Mouse (Mus musculus): Measurements from ENCODE around the gene Zfr. TPM values are rescaled to one million over a fixed set of nuclear protein-coding genes. Genes with fewer than 3 reads are reported as not detected.
"Not testable (repeated sequence)": the region's sequence is repeated elsewhere in the genome, so short reads cannot be mapped to it uniquely, and the experiment has no call there.

The Zfr gene
- total RNA-seq, 2 experiments from 2014 or later, result 227 to 235 TPM

GRCm38 (mm10) chr15:12181181-12181805 lies 63.7 kb downstream of the Zfr start:
- intact Hi-C loops (cut with DNase I); DNase-seq: not testable (repeated sequence)

- no peak for DNase-seq
- intact Hi-C loops (cut with DNase I), result loop anchor here (5.0 kb wide), 1 partner anchor 73 kb away; no protein-coding TSS in a partner anchor
Measured at GRCm38 (mm10) chr15:12193880-12194816, 76.5 kb downstream of the Zfr start.

- intact Hi-C loops (cut with DNase I), result loop anchor here (5.0 kb wide), 1 partner anchor 72 kb away; no protein-coding TSS in a partner anchor
- no peak for DNase-seq
Measured at GRCm38 (mm10) chr15:12194817-12195735, 77.4 kb downstream of the Zfr start.

- no peak for DNase-seq
- intact Hi-C loops (cut with DNase I), result no loop called here
Measured at GRCm38 (mm10) chr15:12195966-12196365, 78.3 kb downstream of the Zfr start.

- intact Hi-C loops (cut with DNase I), result no loop called here
- DNase-seq, result peak; percentile 62
Measured at GRCm38 (mm10) chr15:12196410-12197191, 79.0 kb downstream of the Zfr start.

GRCm38 (mm10) chr15:12197361-12197760 lies 79.7 kb downstream of the Zfr start:
- intact Hi-C loops (cut with DNase I), result no loop called here
- no peak for DNase-seq

- intact Hi-C loops (cut with DNase I), result no loop called here
- DNase-seq, result no peak
Measured at GRCm38 (mm10) chr15:12200021-12200420, 82.4 kb downstream of the Zfr start.

GRCm38 (mm10) chr15:12201856-12202255 lies 84.2 kb downstream of the Zfr start:
- intact Hi-C loops (cut with DNase I), result no loop called here
- DNase-seq, result no peak

GRCm38 (mm10) chr15:12202456-12202855 lies 84.8 kb downstream of the Zfr start:
- intact Hi-C loops (cut with DNase I), result no loop called here
- DNase-seq, result no peak

- DNase-seq; intact Hi-C loops (cut with DNase I): not testable (repeated sequence)
Measured at GRCm38 (mm10) chr15:12203008-12203407, 85.4 kb downstream of the Zfr start.

- DNase-seq, result no peak
- intact Hi-C loops (cut with DNase I), result no loop called here
Measured at GRCm38 (mm10) chr15:12203512-12204318, 86.1 kb downstream of the Zfr start.

- DNase-seq, result peak; percentile 100
- intact Hi-C loops (cut with DNase I), result no loop called here
Measured at GRCm38 (mm10) chr15:12204319-12205159, 86.9 kb downstream of the Zfr start, which contains the start of gene Mtmr12. TSS of gene Mtmr12 (plus strand) at chr15:12205028.

- DNase-seq, result peak; percentile 34
- intact Hi-C loops (cut with DNase I), result no loop called here
Measured at GRCm38 (mm10) chr15:12205160-12205901, 87.7 kb downstream of the Zfr start.

- DNase-seq, result no peak
- intact Hi-C loops (cut with DNase I), result no loop called here
Measured at GRCm38 (mm10) chr15:12205902-12206645, 88.4 kb downstream of the Zfr start.

- DNase-seq, result no peak
- intact Hi-C loops (cut with DNase I), result no loop called here
Measured at GRCm38 (mm10) chr15:12206646-12207222, 89.1 kb downstream of the Zfr start.

- intact Hi-C loops (cut with DNase I), result no loop called here
- DNase-seq, result no peak
Measured at GRCm38 (mm10) chr15:12207556-12208090, 90.0 kb downstream of the Zfr start.

Measured in left cerebral cortex, postnatal 4 days (tissue).